Mouse (Mus musculus): Measurements from ENCODE around the gene 2010300C02Rik. TPM values are rescaled to one million over a fixed set of nuclear protein-coding genes. Genes with fewer than 3 reads are reported as not detected.
"Not testable (repeated sequence)": the region's sequence is repeated elsewhere in the genome, so short reads cannot be mapped to it uniquely, and the experiment has no call there.

Gene 2010300C02Rik
- polyA plus RNA-seq, 1 experiment: 3.7 TPM

DNA sequence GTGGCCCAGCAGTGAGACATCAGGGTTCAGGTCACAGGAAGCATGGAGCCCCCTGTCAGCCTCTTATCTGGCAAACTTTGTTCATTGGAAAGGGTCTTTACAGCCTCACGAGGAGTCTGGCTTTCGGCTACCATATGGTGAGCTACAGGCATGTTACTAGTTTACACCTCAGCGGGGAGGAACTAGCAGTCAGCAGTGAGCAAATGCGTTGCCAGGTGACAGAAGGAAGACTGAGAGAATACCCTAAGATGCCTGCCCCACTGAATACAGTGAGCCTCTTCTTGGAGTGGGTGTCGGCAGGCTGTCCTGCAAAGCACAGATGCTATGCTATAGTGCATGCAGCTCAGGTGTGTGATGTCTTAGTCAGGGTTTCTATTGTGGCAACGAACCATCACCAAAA, 91.1 kb downstream of the 2010300C02Rik start:
- no peak for DNase-seq (ENCODE audit: low spot score)

DNA sequence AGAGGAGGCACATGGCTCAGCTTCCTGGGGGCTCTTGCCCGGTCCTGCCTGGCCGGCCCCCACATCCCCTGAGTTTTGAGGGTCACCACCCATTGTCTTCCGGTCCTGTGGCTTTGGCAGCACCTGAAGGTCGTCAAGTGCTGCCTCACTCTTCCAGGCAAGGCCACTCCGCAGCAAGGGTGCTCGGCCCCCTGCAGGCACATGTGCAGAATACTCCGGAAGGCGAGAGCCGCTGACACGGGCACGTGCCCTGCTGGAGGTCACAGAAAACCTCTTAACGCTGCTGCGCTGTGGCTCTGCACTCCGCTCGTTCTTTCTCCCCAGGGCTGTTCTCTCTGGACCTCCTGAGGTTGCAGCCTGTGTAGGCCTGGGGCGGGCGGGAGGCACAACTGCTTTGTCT, 95.7 kb downstream of the 2010300C02Rik start:
- DNase-seq (ENCODE audit: low spot score): no peak

DNA sequence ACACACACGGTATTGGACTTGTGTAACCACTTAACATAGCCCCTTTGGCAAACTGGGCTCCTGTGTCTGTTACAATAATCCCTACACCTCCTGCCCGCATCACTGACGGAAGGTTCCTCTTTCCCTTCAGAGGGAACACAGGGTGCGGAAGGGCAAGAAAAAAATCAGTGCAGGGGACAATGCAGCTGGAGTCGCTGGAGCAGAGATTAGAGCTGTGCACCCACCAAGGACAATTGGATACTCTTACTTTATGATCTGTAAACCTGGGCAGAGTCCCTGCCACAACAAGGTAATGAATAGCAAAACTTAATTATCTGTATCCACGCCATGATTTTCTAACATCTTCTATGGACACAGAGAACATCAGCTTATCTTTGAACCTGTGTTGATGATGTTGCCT, 97.8 kb downstream of the 2010300C02Rik start:
- no peak for DNase-seq (ENCODE audit: low spot score)

DNA sequence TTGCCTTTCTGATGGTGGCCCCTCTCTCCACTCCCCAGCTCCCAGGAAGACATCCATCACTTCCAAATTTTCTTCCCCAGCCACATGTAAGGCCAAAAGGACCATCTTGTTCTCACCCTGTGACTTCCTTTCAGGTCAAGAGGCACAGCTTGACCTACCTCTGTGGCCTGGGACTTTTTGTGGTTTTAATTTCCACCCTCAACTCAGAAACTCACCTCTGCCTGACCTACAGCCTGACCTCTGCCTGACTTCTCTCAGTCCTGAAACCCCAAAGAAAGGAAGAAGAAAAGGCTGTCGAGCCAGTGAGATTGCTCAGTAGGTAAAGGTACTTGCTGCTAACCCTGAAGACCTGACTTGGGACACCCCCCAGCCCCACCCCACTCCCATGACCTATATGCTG, 100.3 kb downstream of the 2010300C02Rik start:
- DNase-seq (ENCODE audit: low spot score): no peak

- no peak for DNase-seq (ENCODE audit: low spot score)
Observed at GRCm38 (mm10) chr1:37617047-37617446, 102.8 kb downstream of the 2010300C02Rik start.

DNA sequence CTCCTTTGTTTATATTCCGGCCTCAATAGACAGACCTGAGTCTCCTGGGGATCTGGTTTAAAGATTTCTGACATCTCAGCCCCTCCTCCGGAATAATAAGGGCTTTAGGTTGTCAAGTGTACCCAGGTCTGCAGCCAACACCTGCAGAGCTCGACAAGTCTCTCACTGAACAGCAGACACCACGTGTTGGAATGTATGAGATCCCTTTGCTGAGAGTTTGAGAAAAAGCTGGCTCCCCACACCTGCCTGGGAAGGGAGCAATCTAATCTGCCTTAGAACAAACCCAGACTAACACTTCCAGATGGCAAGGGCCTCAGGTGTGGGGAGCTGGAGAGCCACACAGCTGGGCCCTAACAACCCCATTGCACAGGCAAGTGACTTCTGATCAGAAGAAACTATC, 103.3 kb downstream of the 2010300C02Rik start:
- no peak for DNase-seq (ENCODE audit: low spot score)

DNA sequence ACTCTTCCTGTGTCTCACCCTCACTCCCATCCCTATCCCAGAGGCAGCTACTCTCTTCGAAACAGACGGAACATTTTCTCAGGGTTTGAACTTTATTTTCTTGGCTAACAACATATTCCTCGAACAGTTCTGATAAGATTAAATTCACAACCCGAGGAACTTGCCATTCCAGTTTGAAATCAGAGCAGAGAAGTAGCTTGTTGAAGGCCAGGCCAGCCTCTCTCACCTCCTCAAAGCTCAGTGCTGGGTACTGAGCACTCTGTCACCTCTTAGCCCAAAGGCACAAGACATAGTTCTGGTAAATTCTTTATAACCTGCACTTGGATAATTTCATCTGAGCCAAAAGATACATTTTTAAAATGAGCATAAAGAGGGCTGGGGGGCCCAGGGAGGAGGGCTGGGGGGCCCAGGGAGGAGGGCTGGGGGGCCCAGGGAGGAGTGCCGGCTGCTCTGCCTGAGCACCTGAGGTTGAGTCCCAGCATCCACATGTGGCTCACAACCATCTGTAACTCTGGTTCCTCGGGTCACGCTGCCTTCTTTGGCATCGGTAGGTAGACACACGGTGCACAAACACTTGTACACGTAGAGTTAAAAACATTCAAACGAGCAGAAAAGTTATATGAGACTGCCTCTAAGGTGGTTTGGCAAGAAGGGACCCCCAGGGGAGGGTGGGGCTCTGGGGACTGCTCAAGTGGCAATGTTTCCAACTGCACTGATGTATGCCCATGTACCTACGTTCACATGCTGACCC, 104.4 kb downstream of the 2010300C02Rik start:
- no peak for DNase-seq (ENCODE audit: low spot score)

DNA sequence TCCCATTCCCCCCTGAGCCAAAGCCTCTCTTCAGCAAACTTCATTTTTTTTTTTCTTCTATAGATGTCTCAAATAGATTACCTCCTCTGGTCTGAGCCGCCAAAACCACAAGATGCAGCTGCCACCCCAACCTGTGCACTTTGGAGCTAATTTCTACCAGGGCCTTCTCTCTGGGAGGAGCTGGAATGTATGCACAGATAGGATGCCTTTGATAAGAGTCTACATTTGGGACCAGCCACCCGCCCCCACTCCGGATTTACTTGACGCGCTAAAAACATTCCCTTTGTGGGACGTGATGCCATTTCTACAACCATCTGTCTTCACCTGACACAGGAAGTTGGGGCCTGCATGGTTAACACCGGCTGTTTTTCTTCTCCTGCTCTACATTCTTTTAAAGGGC, 105.0 kb downstream of the 2010300C02Rik start:
- no peak for DNase-seq (ENCODE audit: low spot score)

- DNase-seq (ENCODE audit: low spot score): no peak
Observed at GRCm38 (mm10) chr1:37614130-37614529, 105.8 kb downstream of the 2010300C02Rik start.

GRCm38 (mm10) chr1:37611032-37611431, 108.9 kb downstream of the 2010300C02Rik start:
- DNase-seq (ENCODE audit: low spot score): no peak

DNA sequence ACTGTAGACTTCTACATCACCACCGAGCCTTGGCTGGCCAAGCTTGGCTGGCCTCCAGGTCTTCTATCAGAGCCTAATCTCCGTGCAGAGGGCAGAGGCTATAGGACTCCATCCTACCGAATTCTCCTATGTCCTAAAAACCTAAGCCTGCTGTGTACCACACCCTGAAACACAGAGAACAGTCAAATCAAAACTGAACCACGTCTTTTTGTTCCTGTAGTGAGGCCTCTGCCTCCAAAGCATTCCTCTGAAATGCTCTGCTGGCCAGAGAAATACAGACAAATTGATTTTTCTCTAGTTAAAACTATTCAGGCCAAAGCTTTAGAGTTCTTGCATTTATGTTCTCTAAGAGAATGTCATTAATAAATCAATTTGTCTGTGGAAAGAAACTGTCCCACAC, 109.6 kb downstream of the 2010300C02Rik start:
- DNase-seq (ENCODE audit: low spot score): no peak

- DNase-seq (ENCODE audit: low spot score): not testable (repeated sequence)
Observed at GRCm38 (mm10) chr1:37605694-37606093, 114.2 kb downstream of the 2010300C02Rik start.

- no peak for DNase-seq (ENCODE audit: low spot score)
Observed at GRCm38 (mm10) chr1:37603206-37603605, 116.7 kb downstream of the 2010300C02Rik start.

DNA sequence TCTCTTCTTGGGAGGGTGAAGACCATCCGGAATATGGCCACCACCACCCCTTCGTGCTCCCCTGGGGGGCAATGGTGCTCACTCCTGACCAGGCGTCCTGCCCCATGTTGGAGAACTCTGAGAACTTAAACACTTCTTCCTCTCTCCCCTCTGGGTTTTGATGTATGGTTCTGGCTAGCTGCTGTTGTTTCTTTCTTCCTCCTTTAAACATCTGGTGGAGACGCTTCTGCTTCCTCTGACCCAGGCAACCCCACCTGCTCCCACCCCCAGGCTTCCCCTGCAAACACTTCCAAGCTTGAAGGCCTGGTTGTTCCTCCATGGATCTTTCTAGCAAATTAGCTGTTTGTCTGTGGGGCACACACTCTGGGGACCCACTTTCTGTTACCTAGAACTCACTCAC, 117.6 kb downstream of the 2010300C02Rik start:
- no peak for DNase-seq (ENCODE audit: low spot score)

- DNase-seq (ENCODE audit: low spot score): no peak
Observed at GRCm38 (mm10) chr1:37601461-37601860, 118.4 kb downstream of the 2010300C02Rik start.

DNA sequence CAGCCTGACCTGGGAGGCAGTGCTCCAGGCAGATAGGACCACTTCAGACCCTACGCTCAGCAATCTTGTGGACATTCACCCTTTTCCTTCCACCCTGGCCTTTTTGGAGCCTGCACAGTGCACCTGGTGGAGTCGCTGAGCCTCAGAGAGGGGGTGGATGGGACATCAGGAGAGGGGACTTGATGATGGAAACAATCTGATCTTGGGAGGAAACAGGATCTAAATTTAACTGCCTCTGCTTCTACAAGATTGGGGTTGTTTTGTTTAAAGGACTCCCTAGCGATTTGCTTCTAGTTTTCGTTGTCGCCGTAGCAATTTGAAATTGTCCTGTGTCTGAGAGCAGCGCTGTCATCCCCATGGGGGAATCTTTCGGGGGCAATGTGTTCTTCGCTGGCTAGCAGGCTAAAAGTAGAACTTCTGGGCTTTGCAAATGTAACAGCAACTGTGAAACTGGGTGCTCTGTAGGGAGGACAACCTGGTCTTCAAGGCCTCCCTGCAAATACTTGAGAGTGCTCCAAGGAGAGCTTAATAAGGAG, 119.2 kb downstream of the 2010300C02Rik start:
- DNase-seq (ENCODE audit: low spot score): no peak

DNA sequence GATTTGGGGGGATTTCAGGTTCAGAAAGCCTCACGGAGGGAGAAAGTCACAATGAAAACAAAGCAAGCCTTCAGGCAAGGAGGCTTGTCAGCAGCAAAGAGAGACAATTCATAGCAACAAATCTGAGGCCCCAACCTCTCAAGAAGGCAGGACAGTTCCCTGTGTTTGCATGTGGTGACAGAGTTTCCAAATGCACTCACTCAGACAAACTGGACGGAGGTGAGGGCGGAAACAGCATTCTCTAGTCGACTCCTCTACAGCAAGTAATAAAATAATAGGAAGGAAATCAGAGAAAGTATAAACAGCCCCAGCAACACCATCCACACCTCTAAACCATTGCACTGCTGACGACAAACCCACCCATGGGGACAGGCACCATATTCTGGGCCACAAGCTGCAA, 120.9 kb downstream of the 2010300C02Rik start:
- DNase-seq (ENCODE audit: low spot score): no peak

GRCm38 (mm10) chr1:37594812-37595211, 125.1 kb downstream of the 2010300C02Rik start:
- DNase-seq (ENCODE audit: low spot score): not testable (repeated sequence)

DNA sequence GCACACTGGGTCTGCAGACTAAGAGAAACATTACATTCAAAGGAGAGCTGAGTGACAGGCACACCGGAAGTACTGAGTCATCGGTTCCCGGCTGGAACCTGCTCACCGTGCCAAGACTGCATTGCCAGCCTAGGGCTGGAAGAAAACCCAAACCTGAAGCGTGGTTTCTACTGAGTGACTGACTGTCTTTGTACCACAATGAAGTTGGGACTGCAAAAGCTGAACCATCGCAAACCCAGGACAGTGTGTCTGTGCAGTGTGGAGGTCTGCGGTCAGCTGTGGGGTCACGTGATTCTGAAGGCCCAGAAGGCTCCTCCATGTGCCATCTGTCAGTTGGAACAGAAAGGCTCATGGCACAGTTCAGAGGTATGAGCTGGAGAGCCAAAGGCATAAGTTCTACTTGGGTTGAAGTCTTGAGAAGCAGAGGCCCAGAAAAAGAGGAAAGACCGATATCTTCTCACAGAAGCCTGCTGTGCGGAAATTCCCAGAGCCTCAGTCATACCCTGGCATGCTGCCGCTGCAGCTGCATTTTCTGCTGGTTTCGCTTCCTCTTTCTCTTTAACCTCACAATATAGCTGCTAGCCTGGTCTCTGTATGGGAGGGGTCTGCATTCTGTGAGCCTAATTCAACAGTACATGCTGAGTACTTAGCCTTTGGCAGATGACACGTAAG, 133.9 kb downstream of the 2010300C02Rik start:
- DNase-seq (ENCODE audit: low spot score): no peak

- DNase-seq (ENCODE audit: low spot score): no peak
Observed at GRCm38 (mm10) chr1:37583795-37584464, 136.0 kb downstream of the 2010300C02Rik start.

DNA sequence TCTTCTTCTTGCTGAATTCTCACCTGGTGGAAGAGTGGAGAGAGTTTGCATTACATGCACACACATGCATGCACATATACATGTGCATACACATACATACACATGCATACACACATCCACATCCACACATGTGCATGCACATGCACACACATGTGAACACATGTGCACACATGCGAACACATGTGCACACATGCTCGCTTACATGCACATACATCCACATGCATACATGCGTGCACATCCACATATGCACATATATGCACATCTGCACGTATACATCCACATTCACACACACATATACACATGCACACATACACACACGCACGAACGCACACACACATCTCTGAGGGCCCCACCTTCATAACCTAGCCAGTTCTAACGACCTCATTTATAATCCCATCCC, 136.7 kb downstream of the 2010300C02Rik start:
- no peak for DNase-seq (ENCODE audit: low spot score)

DNA sequence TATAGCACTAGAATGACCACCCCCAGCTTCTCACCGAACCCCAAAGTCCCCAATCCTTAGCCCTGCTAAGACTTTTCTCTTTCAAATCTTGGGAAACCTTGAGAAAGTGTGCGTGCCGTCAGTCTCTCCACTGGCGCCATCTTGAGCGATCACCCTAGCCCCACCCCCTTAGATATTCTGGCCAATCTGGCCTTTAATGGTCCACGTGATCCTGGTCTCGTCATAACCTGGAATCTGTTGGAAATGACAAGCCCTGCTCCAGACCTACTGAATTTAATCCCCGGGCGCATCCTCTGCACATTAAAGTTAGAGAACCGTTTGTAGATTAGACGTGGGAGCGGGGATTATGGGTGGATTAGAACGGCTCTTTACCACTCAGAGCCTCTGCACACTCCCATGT, 140.2 kb downstream of the 2010300C02Rik start:
- no peak for DNase-seq (ENCODE audit: low spot score)
